Mouse (Mus musculus) E14TG2a.4 (cell line): ENCODE results near the gene Prrx2.

Experiments
- H3K27me3 ChIP-seq: 2 replicates; pipeline ENCODE4 v1.6.1; 2014; ENCODE audit warnings: low read length, control low read depth; ENCODE audit not compliant: insufficient read depth
- H3K36me3 ChIP-seq: 2 replicates; pipeline ENCODE4 v1.6.1; 2014; ENCODE audit warnings: low read length, control low read depth; ENCODE audit not compliant: insufficient read depth
- H3K4me1 ChIP-seq: replicated peaks from 2 replicates; pipeline ENCODE4 v1.6.1; 2014; ENCODE audit warnings: low read depth, low read length, control low read depth
- H3K4me3 ChIP-seq: replicated peaks from 2 replicates; pipeline ENCODE4 v1.5.1; 2014; ENCODE audit warnings: mild to moderate bottlenecking, low read length
- H3K9me3 ChIP-seq: 2 replicates; pipeline ENCODE4 v1.6.1; 2014; ENCODE audit warnings: low read length, control low read depth
- CTCF ChIP-seq: conservative IDR thresholded peaks from 2 replicates; pipeline ENCODE4 v1.5.1; 2014; ENCODE audit warnings: low read length
- NANOG ChIP-seq: IDR thresholded peaks from 2 replicates; pipeline ENCODE4 v1.6.1; 2014; ENCODE audit warnings: borderline replicate concordance, low read length, mixed read lengths
- POU5F1 ChIP-seq: IDR thresholded peaks from 2 replicates; pipeline ENCODE4 v1.6.1; 2014; ENCODE audit warnings: low read length, borderline replicate concordance

The Prrx2 gene

GRCm38 (mm10) chr2:30917649-30918048, 82.9 kb downstream of the Prrx2 start:
- H3K36me3 ChIP-seq, result no peaks in the 10 kb centered on the region
- TF ChIP-seq POU5F1, result no peak
- peaks cover 36% of the 10 kb centered on the region for H3K27me3 ChIP-seq
- H3K4me1 ChIP-seq, result peaks cover 62% of the 10 kb centered on the region
- no peak overlapping the region for H3K4me3 ChIP-seq
- H3K9me3 ChIP-seq, result no peaks in the 10 kb centered on the region

GRCm38 (mm10) chr2:30918126-30918525, 83.4 kb downstream of the Prrx2 start:
- TF ChIP-seq NANOG (no peak), CTCF (no peak), POU5F1 (no peak)
- H3K4me3 ChIP-seq, result 0 out of 2 replicates have a peak overlapping the region, but pooled peaks have one; percentile 17

GRCm38 (mm10) chr2:30918780-30919329, 84.1 kb downstream of the Prrx2 start:
- H3K27me3 ChIP-seq, result peaks cover 31% of the 10 kb centered on the region
- TF ChIP-seq POU5F1 (no peak), CTCF (no peak), NANOG (no peak)
- H3K36me3 ChIP-seq, result no peaks in the 10 kb centered on the region

More at GRCm38 (mm10) chr2:30918126-30918525, 83.4 kb downstream of the Prrx2 start:
- H3K27me3 ChIP-seq, result peaks cover 34% of the 10 kb centered on the region
- H3K36me3 ChIP-seq, result no peaks in the 10 kb centered on the region
- H3K4me1 ChIP-seq, result peaks cover 58% of the 10 kb centered on the region
- no peaks in the 10 kb centered on the region for H3K9me3 ChIP-seq

GRCm38 (mm10) chr2:30920216-30920615, 85.4 kb downstream of the Prrx2 start:
- Histone ChIP-seq H3K4me1 (peaks cover 40% of the 10 kb centered on the region), H3K27me3 (peaks cover 44% of the 10 kb centered on the region), H3K9me3 (no peaks in the 10 kb centered on the region), H3K4me3 (no peak overlapping the region), H3K36me3 (no peaks in the 10 kb centered on the region)
- TF ChIP-seq CTCF, result no peak
- TF ChIP-seq NANOG, result no peak
- no peak for TF ChIP-seq POU5F1

More at GRCm38 (mm10) chr2:30918780-30919329, 84.1 kb downstream of the Prrx2 start:
- Histone ChIP-seq H3K9me3 (no peaks in the 10 kb centered on the region), H3K4me3 (0 out of 2 replicates have a peak overlapping the region, but pooled peaks have one; percentile 17), H3K4me1 (peaks cover 51% of the 10 kb centered on the region)

- peaks cover 56% of the 10 kb centered on the region for H3K4me1 ChIP-seq
- H3K27me3 ChIP-seq, result peaks cover 42% of the 10 kb centered on the region
- no peak overlapping the region for H3K4me3 ChIP-seq
- no peaks in the 10 kb centered on the region for H3K36me3 ChIP-seq
- TF ChIP-seq CTCF (no peak), NANOG (no peak), POU5F1 (no peak)
- H3K9me3 ChIP-seq, result no peaks in the 10 kb centered on the region
Measured at GRCm38 (mm10) chr2:30923099-30923498, 88.3 kb downstream of the Prrx2 start.

GRCm38 (mm10) chr2:30925181-30925580, 90.4 kb downstream of the Prrx2 start:
- TF ChIP-seq POU5F1, result no peak
- no peak for TF ChIP-seq NANOG
- no peak for TF ChIP-seq CTCF
- Histone ChIP-seq H3K36me3 (no peaks in the 10 kb centered on the region), H3K27me3 (peaks cover 33% of the 10 kb centered on the region), H3K4me3 (no peak overlapping the region), H3K9me3 (no peaks in the 10 kb centered on the region), H3K4me1 (peaks cover 56% of the 10 kb centered on the region)

- no peaks in the 10 kb centered on the region for H3K9me3 ChIP-seq
- H3K27me3 ChIP-seq, result peaks cover 33% of the 10 kb centered on the region
- TF ChIP-seq CTCF (no peak), NANOG (no peak), POU5F1 (no peak)
- peaks cover 52% of the 10 kb centered on the region for H3K4me1 ChIP-seq
- H3K36me3 ChIP-seq, result no peaks in the 10 kb centered on the region
- H3K4me3 ChIP-seq, result no peak overlapping the region
Measured at GRCm38 (mm10) chr2:30926381-30926780, 91.6 kb downstream of the Prrx2 start.

GRCm38 (mm10) chr2:30927151-30927781, 92.5 kb downstream of the Prrx2 start:
- no peaks in the 10 kb centered on the region for H3K36me3 ChIP-seq
- no peaks in the 10 kb centered on the region for H3K9me3 ChIP-seq
- H3K4me3 ChIP-seq, result peak overlapping the region; percentile 44
- peaks cover 60% of the 10 kb centered on the region for H3K4me1 ChIP-seq
- TF ChIP-seq CTCF (no peak), NANOG (peak; percentile 97)
- peaks cover 28% of the 10 kb centered on the region for H3K27me3 ChIP-seq
